Mouse (Mus musculus) E14TG2a.4 (cell line): ENCODE results near the gene Itpkb.

Experiments used
- CTCF ChIP-seq: conservative IDR thresholded peaks from 2 replicates; pipeline ENCODE4 v1.5.1; 2014; ENCODE audit warnings: low read length
- NANOG ChIP-seq: IDR thresholded peaks from 2 replicates; pipeline ENCODE4 v1.6.1; 2014; ENCODE audit warnings: borderline replicate concordance, low read length, mixed read lengths
- POU5F1 ChIP-seq: IDR thresholded peaks from 2 replicates; pipeline ENCODE4 v1.6.1; 2014; ENCODE audit warnings: low read length, borderline replicate concordance

- TF ChIP-seq CTCF (peak; percentile 56), POU5F1 (no peak), NANOG (no peak)
Observed at GRCm38 (mm10) chr1:180433796-180434566, 103.7 kb downstream of the Itpkb start.
